Mouse (Mus musculus) bone marrow, adult 2 months (tissue): ENCODE measurements around the gene Suds3. TPM values are rescaled to one million over a fixed set of nuclear protein-coding genes. Genes with fewer than 3 reads are reported as not detected.
A peak's percentile ranks its signal among the peaks of the same experiment; 100 is the strongest.

Experiments used
- H3K27ac ChIP-seq: fragments of 200-500 bp; 2 replicates; pipeline ENCODE4 v1.5.1; 2012; ENCODE audit warnings: low read depth, mild to moderate bottlenecking, control low read depth, inconsistent platforms, low read length; ENCODE audit not compliant: control insufficient read depth, poor library complexity, insufficient read depth
- H3K4me1 ChIP-seq: fragments of 200-500 bp; 2 replicates; pipeline ENCODE4 v1.6.1; 2011; ENCODE audit warnings: low read length; ENCODE audit not compliant: control insufficient read depth, insufficient read depth
- H3K4me3 ChIP-seq: fragments of 200-500 bp; replicated peaks from 2 replicates; pipeline ENCODE3; 2011; ENCODE audit warnings: mild to moderate bottlenecking, low read depth, low read length, control low read depth; ENCODE audit not compliant: control insufficient read depth
- CTCF ChIP-seq: fragments of 200-500 bp; IDR thresholded peaks from 2 replicates; pipeline ENCODE4 v1.5.1; 2011; ENCODE audit warnings: low read length, control low read depth; ENCODE audit not compliant: control insufficient read depth, insufficient read depth
- POLR2A ChIP-seq: fragments of 200-500 bp; IDR thresholded peaks from 2 replicates; pipeline ENCODE4 v1.6.1; 2011; ENCODE audit warnings: low read depth, mild to moderate bottlenecking, control low read depth, low read length, borderline replicate concordance; ENCODE audit not compliant: control insufficient read depth
- WGBS: fragments of 180-500 bp; shearing (Covaris S2); methylation state at CpG from one replicate; pipeline ENCODE4 v1.1.7; 2018; 5-methylcytosine and 5-hydroxymethylcytosine counted together
- polyA plus RNA-seq: library from polyadenylated mRNA; stranded (reverse); fragments of >200 nt; gene quantifications from 2 replicates; pipeline ENCODE4 v1.2.4, GENCODE M21; 2011; ENCODE audit warnings: low replicate concordance; ENCODE audit not compliant: missing spikeins, insufficient read depth, insufficient read length

Suds3 gene
- polyA plus RNA-seq, 1 experiment, result 57.7 TPM

DNA sequence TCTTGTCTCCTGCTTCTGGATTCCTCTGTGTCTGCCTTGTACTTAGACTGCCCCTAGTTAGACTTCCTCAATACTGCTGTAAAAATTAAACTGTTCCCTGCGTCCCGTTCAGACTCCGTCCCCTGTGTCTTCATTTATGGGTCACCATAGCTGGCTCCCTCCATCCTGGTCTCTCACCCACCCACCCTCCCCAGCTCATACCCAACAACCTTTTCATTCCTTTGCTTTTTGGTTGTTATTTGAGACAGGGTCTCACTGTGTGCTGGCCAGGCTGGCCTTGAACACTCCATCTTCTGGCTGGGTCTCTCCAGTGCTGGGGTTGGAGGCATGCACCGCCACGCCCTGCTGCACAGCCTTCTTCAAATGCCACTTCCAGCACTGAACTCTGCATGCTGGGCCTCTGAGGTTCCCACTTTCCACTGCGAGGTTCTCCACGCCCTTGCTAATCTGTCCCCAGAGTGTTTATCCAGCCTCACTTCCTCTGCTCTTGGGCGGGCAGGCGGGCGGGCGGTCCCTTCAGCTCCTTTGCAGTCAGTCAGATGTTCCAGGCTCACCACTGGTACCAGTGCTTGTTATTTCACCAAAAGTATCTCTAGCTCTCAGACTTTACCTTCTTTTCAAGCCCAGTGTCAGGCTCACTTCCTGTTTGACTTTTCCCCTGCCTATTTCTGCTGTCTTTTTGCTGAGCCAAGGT, 22.5 kb upstream of the Suds3 start:
- peak; percentile 36; the same call in 1 of the 2 replicates for TF ChIP-seq POLR2A
- TF ChIP-seq CTCF, result no peak
- Histone ChIP-seq H3K27ac (peak overlapping the region; percentile 49), H3K4me3 (no peak overlapping the region), H3K4me1 (peaks cover 26% of the 10 kb centered on the region)
- 5% methylated on average over 11 of the region's 11 CpGs for WGBS

DNA sequence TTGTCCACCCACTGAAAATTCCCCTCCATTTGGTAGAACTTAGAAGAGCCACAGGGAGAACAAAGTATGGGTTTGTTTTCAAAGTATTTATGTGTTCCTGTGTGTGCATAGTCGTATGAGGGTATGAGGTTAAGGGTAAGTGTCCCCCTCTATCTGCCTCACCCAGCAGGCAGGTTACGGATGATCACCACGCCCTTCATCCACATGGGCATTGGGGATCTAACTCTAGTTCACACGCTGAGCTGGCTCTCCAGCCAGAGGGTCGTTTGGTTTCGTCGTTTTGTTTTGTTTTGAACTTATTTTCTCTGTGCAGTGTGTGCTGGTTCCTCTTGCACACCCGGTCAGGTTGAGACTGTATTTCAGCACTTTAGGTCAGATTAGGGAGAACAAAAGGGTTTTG, 21.7 kb upstream of the Suds3 start:
- H3K27ac ChIP-seq, result no peak overlapping the region; the same call in 1 of the 2 replicates
- H3K4me3 ChIP-seq, result no peak overlapping the region
- TF ChIP-seq POLR2A (no peak), CTCF (no peak)
- H3K4me1 ChIP-seq, result peaks cover 26% of the 10 kb centered on the region
- WGBS, result 25% methylated on average over 8 of the region's 8 CpGs

GRCm38 (mm10) chr5:117137011-117137410, 21.1 kb upstream of the Suds3 start:
- H3K27ac ChIP-seq, result peak overlapping the region; percentile 21
- H3K4me1 ChIP-seq, result peaks cover 23% of the 10 kb centered on the region
- peak overlapping the region; percentile 3 for H3K4me3 ChIP-seq
- 45% methylated on average over 10 of the region's 10 CpGs for WGBS
- no peak for TF ChIP-seq POLR2A
- no peak for TF ChIP-seq CTCF

GRCm38 (mm10) chr5:117136570-117136969, 20.7 kb upstream of the Suds3 start:
- H3K27ac ChIP-seq, result no peak overlapping the region
- TF ChIP-seq CTCF (no peak), POLR2A (no peak)
- WGBS, result 37% methylated on average over 5 of the region's 5 CpGs
- H3K4me1 ChIP-seq, result peaks cover 23% of the 10 kb centered on the region
- H3K4me3 ChIP-seq, result no peak overlapping the region

DNA sequence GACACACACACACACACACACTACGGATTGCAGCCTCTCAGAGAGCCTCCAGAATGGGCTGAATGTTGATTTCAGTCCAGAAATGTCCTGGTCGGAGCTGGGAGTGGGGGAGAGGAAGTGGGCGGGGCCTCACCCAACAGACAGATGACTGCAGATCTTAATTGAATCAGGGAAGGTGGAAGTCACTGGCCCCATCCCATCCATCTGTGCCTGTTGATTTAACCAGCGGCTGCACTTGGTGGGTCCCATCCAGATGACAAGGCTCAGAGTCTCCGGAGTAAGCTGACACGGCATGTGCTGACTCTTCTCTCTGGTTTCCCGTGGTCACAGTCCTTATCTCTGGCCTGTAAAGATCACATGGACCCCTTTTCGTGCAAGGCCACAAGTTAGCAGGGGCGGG, 20.0 kb upstream of the Suds3 start:
- peak overlapping the region; percentile 60 for H3K27ac ChIP-seq
- no peak for TF ChIP-seq CTCF
- TF ChIP-seq POLR2A, result no peak
- peaks cover 23% of the 10 kb centered on the region for H3K4me1 ChIP-seq
- peak overlapping the region; percentile 58 for H3K4me3 ChIP-seq
- WGBS, result 3% methylated on average over 9 of the region's 9 CpGs

DNA sequence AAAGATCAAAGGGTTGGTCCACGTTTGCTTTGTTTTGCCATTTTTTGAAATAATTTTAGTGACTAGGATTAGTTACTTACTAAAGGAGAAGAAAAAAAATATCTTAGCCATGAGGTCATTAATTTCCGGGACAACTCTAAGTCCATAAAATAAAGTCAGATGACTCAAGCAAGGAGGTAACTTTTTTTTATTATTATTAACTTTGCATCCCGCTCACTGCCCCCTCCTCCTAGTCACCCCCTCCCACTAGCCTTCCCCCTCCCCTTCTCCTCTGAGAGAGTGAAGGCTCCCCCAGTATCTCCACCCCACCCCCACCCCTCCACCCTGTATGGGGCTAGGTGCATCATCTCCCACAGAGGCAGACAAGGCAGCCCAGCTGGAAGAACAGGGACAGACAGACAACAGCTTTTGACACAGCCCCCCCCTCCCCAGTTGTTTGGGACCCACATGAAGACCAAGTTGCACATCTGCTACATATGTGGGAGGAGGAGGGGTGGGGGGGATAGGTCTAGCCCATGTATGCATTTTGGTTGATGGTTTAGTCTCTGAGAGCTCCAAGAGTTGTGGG, 19.1 kb upstream of the Suds3 start:
- H3K27ac ChIP-seq, result no peak overlapping the region
- H3K4me3 ChIP-seq, result peak overlapping the region; percentile 78

DNA sequence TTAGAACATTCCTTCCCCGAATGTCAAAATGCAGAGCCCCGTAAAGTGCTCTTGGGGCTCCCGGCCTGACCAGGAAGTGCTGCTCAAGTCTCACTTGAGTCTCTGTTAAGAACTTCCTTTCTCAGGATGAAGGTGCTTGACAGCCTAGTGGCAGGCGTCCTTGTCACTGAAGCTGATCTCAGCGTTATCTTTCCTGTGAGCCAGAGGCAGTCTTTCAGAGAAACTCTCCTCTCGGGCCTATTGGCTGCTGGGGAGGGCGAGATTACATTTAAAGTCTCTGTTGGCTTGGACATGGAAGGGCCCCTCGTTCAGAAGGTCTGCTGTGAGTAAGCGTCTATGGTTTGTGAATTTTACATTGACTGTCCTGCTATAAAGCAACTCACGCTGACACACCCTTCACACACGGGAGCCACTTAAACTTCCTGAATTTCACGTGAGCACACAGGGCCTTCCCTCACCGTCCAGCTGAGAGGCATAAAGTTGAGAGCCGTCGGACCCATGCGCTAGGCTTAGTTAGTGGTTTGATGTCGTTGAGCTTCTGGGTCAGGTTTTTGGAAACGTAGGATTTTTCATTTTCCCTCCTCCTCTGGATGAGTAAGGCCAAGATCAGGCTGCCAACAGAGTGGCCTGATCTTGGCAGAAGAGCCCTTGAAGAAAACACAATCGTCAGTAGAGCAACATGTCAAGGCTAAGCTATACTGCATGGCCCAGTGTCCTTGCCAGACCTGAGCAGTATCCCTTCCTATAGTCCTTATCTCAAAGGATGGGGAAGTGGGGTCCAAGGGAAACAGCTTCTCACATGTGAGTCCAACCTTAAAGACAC, 18.4 kb upstream of the Suds3 start:
- 2% methylated on average over 19 of the region's 19 CpGs for WGBS
- Histone ChIP-seq H3K27ac (peak overlapping the region; percentile 82), H3K4me1 (peaks cover 21% of the 10 kb centered on the region), H3K4me3 (peak overlapping the region; percentile 78)
- TF ChIP-seq POLR2A (no peak), CTCF (no peak)

More for the DNA sequence above, 19.1 kb upstream of the Suds3 start:
- no peak for TF ChIP-seq POLR2A
- no peak for TF ChIP-seq CTCF
- peaks cover 25% of the 10 kb centered on the region for H3K4me1 ChIP-seq
- 13% methylated on average over 3 of the region's 3 CpGs for WGBS
